In the genomic region with DNA sequence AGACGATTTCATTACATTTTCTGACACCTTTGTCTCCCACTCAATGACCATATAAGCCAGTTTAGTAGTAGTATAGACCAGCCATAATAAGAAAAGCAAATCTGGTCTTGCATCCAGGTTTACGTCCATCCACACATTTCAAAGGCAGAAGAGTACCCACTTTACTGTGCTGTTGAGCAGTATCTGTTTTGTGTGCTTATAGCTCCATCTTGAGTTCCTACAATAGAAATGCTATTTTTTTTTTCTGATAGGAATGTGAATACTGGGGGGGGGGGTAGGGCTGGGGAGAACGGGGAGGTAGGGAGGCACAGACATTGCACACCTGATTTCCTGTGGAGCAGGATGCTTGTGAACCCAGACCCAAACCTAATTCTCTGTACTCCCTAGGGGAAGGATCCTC, we compare ENCODE assay signal across 9 mouse cellular contexts. TPM values are rescaled to one million over a fixed set of nuclear protein-coding genes. Genes with fewer than 3 reads are reported as not detected.
DNase-seq lines count a peak whose midpoint lies in the region; ATAC-seq and TF ChIP-seq lines count a peak whose summit lies in the region.
"Had no signal": no experiment of that assay in that cellular context is flagged by ENCODE, and none has a peak within 500 bp of the region (broad histone marks: within the 10 kb centered on the region; RNA-seq: fewer than 3 reads in every experiment).

No protein-coding gene starts in this region.

- peak overlapping the region; percentile 88 for H3K4me2 ChIP-seq in hindbrain, embryonic 13.5 days
- H3K4me2 ChIP-seq in heart, embryonic 11.5 days, result no peak overlapping the region

- peak; percentile 18; the same call in 1 of the 2 replicates for TF ChIP-seq CTCF in liver, adult 2 months (IDR thresholded peaks at IDR 0.05; ENCODE audit: low read depth, low read length)
- no peak for TF ChIP-seq CTCF in olfactory bulb, adult 2 months (IDR thresholded peaks at IDR 0.05; ENCODE audit: insufficient read depth, low read depth, low read length)

- no peak overlapping the region for H3K27ac ChIP-seq in liver, adult 2 months (replicated peaks; ENCODE audit: insufficient read depth, low read depth, low read length)
- H3K27ac ChIP-seq in hindbrain, embryonic 13.5 days, result peak overlapping the region; percentile 97
- H3K27ac ChIP-seq in olfactory bulb, adult 2 months (ENCODE audit: insufficient read depth, low read depth, low read length), result no peak overlapping the region
- H3K27ac ChIP-seq in heart, embryonic 11.5 days (ENCODE audit: low read depth, low read length), result no peak overlapping the region

- WGBS in liver, adult 2 months, result 32% methylated on average over 3 of the region's 3 CpGs
- WGBS in hindbrain, embryonic 13.5 days, result 25% methylated on average over 3 of the region's 3 CpGs
- WGBS in olfactory bulb, adult 2 months, result 22% methylated on average over 3 of the region's 3 CpGs
- WGBS in heart, embryonic 11.5 days (ENCODE audit: insufficient replicate concordance), result 40% methylated on average over 3 of the region's 3 CpGs

- H3K27me3 ChIP-seq in liver, adult 2 months (ENCODE audit: control insufficient read depth, insufficient read depth, low read length), result peaks cover 33% of the 10 kb centered on the region
- peaks cover 4% of the 10 kb centered on the region; the same call in 1 of the 2 replicates for H3K27me3 ChIP-seq in hindbrain, embryonic 13.5 days
- H3K27me3 ChIP-seq in heart, embryonic 11.5 days (ENCODE audit: control insufficient read depth, insufficient read depth, low read length), result peaks cover 15% of the 10 kb centered on the region

- H3K79me2 ChIP-seq in liver, adult 2 months (ENCODE audit: control insufficient read depth, insufficient read depth, low read length), result no peaks in the 10 kb centered on the region

- no peak overlapping the region for H3K4me3 ChIP-seq in liver, adult 2 months (ENCODE audit: insufficient read depth, low read depth, low read length)
- peak overlapping the region; percentile 86 for H3K4me3 ChIP-seq in hindbrain, embryonic 13.5 days
- H3K4me3 ChIP-seq in olfactory bulb, adult 2 months (ENCODE audit: insufficient read depth, low read depth, low read length), result peak overlapping the region; percentile 17; the same call in 1 of the 2 replicates
- no peak overlapping the region for H3K4me3 ChIP-seq in heart, embryonic 11.5 days (ENCODE audit: low read depth, low read length)

- TF ChIP-seq POLR2A in liver, adult 2 months (IDR thresholded peaks at IDR 0.05; ENCODE audit: extremely low read depth, insufficient read depth, low read length), result no peak
- TF ChIP-seq POLR2A in olfactory bulb, adult 2 months (IDR thresholded peaks at IDR 0.05; ENCODE audit: insufficient read depth, low read depth, low read length), result no peak

- H3K36me3 ChIP-seq in liver, adult 2 months (ENCODE audit: control insufficient read depth, insufficient read depth, low read length), result no peaks in the 10 kb centered on the region
- H3K36me3 ChIP-seq in hindbrain, embryonic 13.5 days, result peaks cover under 1% of the 10 kb centered on the region; the same call in 1 of the 2 replicates
- H3K36me3 ChIP-seq in heart, embryonic 11.5 days (ENCODE audit: control insufficient read depth, insufficient read depth, low read length), result no peaks in the 10 kb centered on the region

- peaks cover 8% of the 10 kb centered on the region for H3K4me1 ChIP-seq in liver, adult 2 months (ENCODE audit: control insufficient read depth, insufficient read depth, low read length)
- H3K4me1 ChIP-seq in hindbrain, embryonic 13.5 days (replicated peaks), result peaks cover 61% of the 10 kb centered on the region
- H3K4me1 ChIP-seq in olfactory bulb, adult 2 months (ENCODE audit: control insufficient read depth, insufficient read depth, low read length), result peaks cover 21% of the 10 kb centered on the region
- H3K4me1 ChIP-seq in heart, embryonic 11.5 days (ENCODE audit: control insufficient read depth, insufficient read depth, low read length), result peaks cover 15% of the 10 kb centered on the region

- H3K9ac ChIP-seq in liver, adult 2 months (ENCODE audit: low read depth, low read length), result no peak overlapping the region
- peak overlapping the region; percentile 71 for H3K9ac ChIP-seq in hindbrain, embryonic 13.5 days
- H3K9ac ChIP-seq in heart, embryonic 11.5 days (ENCODE audit: low read depth, low read length), result no peak overlapping the region

- intact Hi-C loops in gastrocnemius, postnatal 36 days (cut with DNase I), result loop anchor here (5.0 kb wide), 1 partner anchor 131 kb away; no protein-coding TSS in a partner anchor

- H3K9me3 ChIP-seq in hindbrain, embryonic 13.5 days, result no peaks in the 10 kb centered on the region
- no peaks in the 10 kb centered on the region for H3K9me3 ChIP-seq in heart, embryonic 11.5 days (replicated peaks; ENCODE audit: control insufficient read depth, low read length)

- no peak for ATAC-seq in hindbrain, embryonic 13.5 days (ENCODE audit: low FRiP score)
- no peak for ATAC-seq in heart, embryonic 11.5 days (replicated peaks; ENCODE audit: insufficient number of reproducible peaks, low FRiP score, low TSS enrichment)

- DNase-seq in liver, adult 2 months (ENCODE audit: extremely low read depth, low read depth, low spot score), result peak; percentile 24
- DNase-seq in liver, result no peak
- DNase-seq in adipocyte (ENCODE audit: low spot score), result peak; percentile 55
- DNase-seq in urinary bladder, adult 18-20 months (ENCODE audit: low spot score in 2 of 2), result no peak
- no peak for DNase-seq in gastrocnemius, postnatal 36 days

RNA-seq across cellular contexts. Expression of a gene that starts 2.2 kb away (rescaled TPM):
- total RNA-seq in liver, adult 2 months (2014; rRNA removed), result 1.2 and 1.9 TPM in 2 replicates
- 1.4 and 3.2 TPM in 2 replicates for polyA plus RNA-seq in liver, adult 2 months (2012; rRNA removed)
- polyA plus RNA-seq in hindbrain, embryonic 13.5 days (2015; fragmentation: Nextera tagmentation; extraction: Ambion mirVana), result 55.6 and 57.0 TPM in 2 replicates
- 220 and 221 TPM in 2 replicates for polyA plus RNA-seq in olfactory bulb, adult 2 months (2012; ENCODE audit: insufficient read depth, insufficient read length, low replicate concordance, missing spikeins)
- total RNA-seq in gastrocnemius, postnatal 36 days (2021), result 1 to 10 TPM; 8.0 to 8.1 TPM
- polyA plus RNA-seq in heart, embryonic 11.5 days (2014; fragmentation: Nextera tagmentation; extraction: Ambion mirVana), result 4.4 and 6.0 TPM in 2 replicates

RNA-seq across cellular contexts. Expression of a gene that starts 24.8 kb away (rescaled TPM):
- not detected in 2 replicates for total RNA-seq in liver, adult 2 months (2014; rRNA removed)
- polyA plus RNA-seq in liver, adult 2 months (2012; rRNA removed), result not detected in 2 replicates
- polyA plus RNA-seq in hindbrain, embryonic 13.5 days (2015; fragmentation: Nextera tagmentation; extraction: Ambion mirVana), result 1.3 and 2.1 TPM in 2 replicates
- polyA plus RNA-seq in olfactory bulb, adult 2 months (2012; ENCODE audit: insufficient read depth, insufficient read length, low replicate concordance, missing spikeins), result not detected in 2 replicates
- total RNA-seq in gastrocnemius, postnatal 36 days (2021), result not detected
- polyA plus RNA-seq in heart, embryonic 11.5 days (2014; fragmentation: Nextera tagmentation; extraction: Ambion mirVana), result 0.25 TPM in 1 of 2 replicates, not detected in the other
- polyA plus RNA-seq: heart, embryonic 16.5 days had no signal

RNA-seq across cellular contexts. Expression of a gene that starts 40.3 kb away (rescaled TPM):
- not detected in 2 replicates for total RNA-seq in liver, adult 2 months (2014; rRNA removed)
- polyA plus RNA-seq in liver, adult 2 months (2012; rRNA removed), result not detected in 2 replicates
- polyA plus RNA-seq in hindbrain, embryonic 13.5 days (2015; fragmentation: Nextera tagmentation; extraction: Ambion mirVana), result not detected in 2 replicates
- polyA plus RNA-seq in olfactory bulb, adult 2 months (2012; ENCODE audit: insufficient read depth, insufficient read length, low replicate concordance, missing spikeins), result not detected in 2 replicates
- total RNA-seq in gastrocnemius, postnatal 36 days (2021), result not detected
- polyA plus RNA-seq in heart, embryonic 11.5 days (2014; fragmentation: Nextera tagmentation; extraction: Ambion mirVana), result not detected in 2 replicates
- polyA plus RNA-seq: heart, embryonic 16.5 days had no signal

RNA-seq across cellular contexts. Expression of a gene that starts 47.0 kb away (rescaled TPM):
- 0.65 and 1.0 TPM in 2 replicates for total RNA-seq in liver, adult 2 months (2014; rRNA removed)
- polyA plus RNA-seq in liver, adult 2 months (2012; rRNA removed), result 0.26 and 0.59 TPM in 2 replicates
- polyA plus RNA-seq in hindbrain, embryonic 13.5 days (2015; fragmentation: Nextera tagmentation; extraction: Ambion mirVana), result 270 and 287 TPM in 2 replicates
- not detected in 2 replicates for polyA plus RNA-seq in olfactory bulb, adult 2 months (2012; ENCODE audit: insufficient read depth, insufficient read length, low replicate concordance, missing spikeins)
- total RNA-seq in gastrocnemius, postnatal 36 days (2021), result under 1 TPM; 0.23 to 0.59 TPM
- 66.7 and 70.1 TPM in 2 replicates for polyA plus RNA-seq in heart, embryonic 11.5 days (2014; fragmentation: Nextera tagmentation; extraction: Ambion mirVana)

RNA-seq across cellular contexts. Expression of a gene that starts 50.1 kb away (rescaled TPM):
- total RNA-seq in liver, adult 2 months (2014; rRNA removed), result not detected in 2 replicates
- not detected in 2 replicates for polyA plus RNA-seq in liver, adult 2 months (2012; rRNA removed)
- polyA plus RNA-seq in hindbrain, embryonic 13.5 days (2015; fragmentation: Nextera tagmentation; extraction: Ambion mirVana), result not detected in 2 replicates
- not detected in 2 replicates for polyA plus RNA-seq in olfactory bulb, adult 2 months (2012; ENCODE audit: insufficient read depth, insufficient read length, low replicate concordance, missing spikeins)
- not detected for total RNA-seq in gastrocnemius, postnatal 36 days (2021)
- not detected in 2 replicates for polyA plus RNA-seq in heart, embryonic 11.5 days (2014; fragmentation: Nextera tagmentation; extraction: Ambion mirVana)
- polyA plus RNA-seq: heart, embryonic 16.5 days had no signal

Comparison
In these comparisons a context has a peak if more than half of its experiments do, and no peak if none do; other contexts are left out.
1. DNase-seq: peak in liver, adult 2 months (single experiment) and adipocyte (single experiment); none in liver (single experiment), urinary bladder, adult 18-20 months (0 of 2) and gastrocnemius, postnatal 36 days (0 of 2).
2. H3K4me3 ChIP-seq: peak in hindbrain, embryonic 13.5 days (single experiment) and olfactory bulb, adult 2 months (single experiment); none in liver, adult 2 months (single experiment) and heart, embryonic 11.5 days (single experiment).